Mouse (Mus musculus): ENCODE measurements around the gene Tpst1. TPM values are rescaled to one million over a fixed set of nuclear protein-coding genes. Genes with fewer than 3 reads are reported as not detected.

The Tpst1 gene
- total RNA-seq, 4 experiments from 2014 or later, result 34.4 to 39.4 (median 36.7) TPM

- DNase-seq (ENCODE audit: low spot score in 2 of 2), result no peak
These were observed 20.6 kb upstream of the Tpst1 start for GRCm38 (mm10) chr5:130052510-130052909.

GRCm38 (mm10) chr5:130052955-130053354, 20.2 kb upstream of the Tpst1 start:
- DNase-seq (ENCODE audit: low spot score in 2 of 2), result no peak

GRCm38 (mm10) chr5:130055688-130056087, 17.4 kb upstream of the Tpst1 start:
- no peak for DNase-seq (ENCODE audit: low spot score in 2 of 2)

GRCm38 (mm10) chr5:130056303-130056702, 16.8 kb upstream of the Tpst1 start:
- no peak for DNase-seq (ENCODE audit: low spot score in 2 of 2)

GRCm38 (mm10) chr5:130059413-130060328, 13.5 kb upstream of the Tpst1 start:
- no peak for DNase-seq (ENCODE audit: low spot score in 2 of 2)

- DNase-seq (ENCODE audit: low spot score in 2 of 2), result no peak
These were observed 12.8 kb upstream of the Tpst1 start for GRCm38 (mm10) chr5:130060329-130060665.

- no peak for DNase-seq (ENCODE audit: low spot score in 2 of 2)
These were observed 11.0 kb upstream of the Tpst1 start for GRCm38 (mm10) chr5:130062096-130062495.

- no peak for DNase-seq (ENCODE audit: low spot score in 2 of 2)
These were observed 9.4 kb upstream of the Tpst1 start for GRCm38 (mm10) chr5:130063760-130064159.

- no peak for DNase-seq (ENCODE audit: low spot score in 2 of 2)
These were observed 7.5 kb upstream of the Tpst1 start for GRCm38 (mm10) chr5:130065579-130065978.

- DNase-seq (ENCODE audit: low spot score in 2 of 2), result no peak
These were observed 5.3 kb upstream of the Tpst1 start for GRCm38 (mm10) chr5:130067841-130068264.

- no peak for DNase-seq (ENCODE audit: low spot score in 2 of 2)
These were observed 1.4 kb downstream of the Tpst1 start for GRCm38 (mm10) chr5:130074491-130074890.

GRCm38 (mm10) chr5:130076396-130076795, 3.3 kb downstream of the Tpst1 start:
- DNase-seq (ENCODE audit: low spot score in 2 of 2), result no peak

GRCm38 (mm10) chr5:130078096-130078833, 5.1 kb downstream of the Tpst1 start:
- no peak for DNase-seq (ENCODE audit: low spot score in 2 of 2)

- no peak for DNase-seq (ENCODE audit: low spot score in 2 of 2)
These were observed 5.7 kb downstream of the Tpst1 start for GRCm38 (mm10) chr5:130078834-130079156.

- peak; percentile 88 to 96 for DNase-seq (ENCODE audit: low spot score in 2 of 2)
These were observed 6.3 kb downstream of the Tpst1 start for GRCm38 (mm10) chr5:130079202-130080050.

GRCm38 (mm10) chr5:130080051-130080681, 7.0 kb downstream of the Tpst1 start:
- no peak for DNase-seq (ENCODE audit: low spot score in 2 of 2)

GRCm38 (mm10) chr5:130081181-130081881, 8.2 kb downstream of the Tpst1 start:
- no peak for DNase-seq (ENCODE audit: low spot score in 2 of 2)

GRCm38 (mm10) chr5:130082431-130082830, 9.3 kb downstream of the Tpst1 start:
- no peak for DNase-seq (ENCODE audit: low spot score in 2 of 2)

GRCm38 (mm10) chr5:130084271-130084670, 11.1 kb downstream of the Tpst1 start:
- no peak for DNase-seq (ENCODE audit: low spot score in 2 of 2)

GRCm38 (mm10) chr5:130088008-130088407, 14.9 kb downstream of the Tpst1 start:
- peak in 1 of 2 experiments; percentile 45 for DNase-seq (ENCODE audit: low spot score in 2 of 2)

GRCm38 (mm10) chr5:130088612-130089011, 15.5 kb downstream of the Tpst1 start:
- no peak for DNase-seq (ENCODE audit: low spot score in 2 of 2)
